Mouse (Mus musculus) heart, adult 9 months (tissue): Measurements from ENCODE around the gene Tspoap1.

Experiments
- DNase-seq, 2 experiments: peaks; one replicate each; pipeline ENCODE4 v3.0.0; 2022; ENCODE audit warnings: low spot score in 2 of 2

Tspoap1 gene

DNA sequence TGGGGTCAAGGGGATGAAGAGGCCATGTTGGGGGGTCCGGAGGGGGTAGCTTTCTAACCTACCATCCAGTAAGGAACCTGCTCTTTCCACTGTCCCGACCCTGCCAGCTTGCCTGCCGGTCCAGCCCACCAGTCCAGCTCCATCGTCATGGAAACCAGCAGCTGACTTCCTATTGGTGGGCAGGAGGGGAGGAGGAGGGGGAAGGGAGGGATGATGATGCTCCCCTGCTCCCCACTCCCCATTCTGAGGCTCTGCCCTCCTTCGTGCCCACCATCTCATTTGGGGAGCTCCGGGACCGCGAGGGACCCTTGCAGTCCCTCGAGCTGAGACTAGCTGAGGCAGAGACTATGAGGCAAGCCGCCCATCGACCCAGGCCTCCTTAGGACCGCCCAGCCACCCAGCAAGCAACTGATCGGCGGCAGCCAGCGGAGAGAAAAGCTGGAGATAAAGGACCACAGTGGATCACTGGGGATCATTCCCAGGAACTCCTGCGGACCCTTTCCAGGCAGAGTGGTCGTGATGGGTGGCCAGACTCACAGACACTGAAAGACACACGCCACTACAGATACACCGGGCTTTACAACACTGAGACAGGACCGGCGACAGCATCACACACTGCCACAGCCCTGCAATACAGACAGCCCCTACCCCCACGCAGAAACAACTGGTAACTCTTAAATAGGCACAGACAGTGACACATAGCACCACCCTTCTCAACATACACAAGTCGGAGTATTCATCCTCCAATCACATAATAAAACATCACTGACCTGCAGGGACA lies at the start of gene Tspoap1:
TSS of gene Tspoap1 (plus strand) at position 241 of the 781 bp plus-strand sequence.
- no peak for DNase-seq

GRCm38 (mm10) chr11:87712188-87712587 lies 48.2 kb upstream of the Tspoap1 start:
- no peak for DNase-seq

DNA sequence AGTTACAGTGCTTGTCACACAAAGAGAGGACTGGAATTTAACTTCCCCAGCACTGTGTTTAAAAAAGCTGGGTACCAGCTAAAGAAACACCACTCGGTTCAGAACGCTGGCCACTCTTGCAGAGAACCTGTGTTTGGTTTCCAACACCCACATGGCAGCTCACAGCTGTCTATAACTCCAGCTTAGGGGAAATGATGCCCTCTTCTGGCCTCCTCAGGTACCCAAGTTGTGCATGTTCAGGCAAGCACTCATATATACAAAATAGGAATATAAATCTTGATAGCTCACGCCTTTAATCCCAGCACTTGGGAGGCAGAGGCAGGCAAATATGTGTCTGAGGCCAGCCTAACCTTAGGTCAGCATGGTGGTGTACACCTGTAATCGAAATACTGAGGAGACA lies 44.3 kb upstream of the Tspoap1 start:
- no peak for DNase-seq

DNA sequence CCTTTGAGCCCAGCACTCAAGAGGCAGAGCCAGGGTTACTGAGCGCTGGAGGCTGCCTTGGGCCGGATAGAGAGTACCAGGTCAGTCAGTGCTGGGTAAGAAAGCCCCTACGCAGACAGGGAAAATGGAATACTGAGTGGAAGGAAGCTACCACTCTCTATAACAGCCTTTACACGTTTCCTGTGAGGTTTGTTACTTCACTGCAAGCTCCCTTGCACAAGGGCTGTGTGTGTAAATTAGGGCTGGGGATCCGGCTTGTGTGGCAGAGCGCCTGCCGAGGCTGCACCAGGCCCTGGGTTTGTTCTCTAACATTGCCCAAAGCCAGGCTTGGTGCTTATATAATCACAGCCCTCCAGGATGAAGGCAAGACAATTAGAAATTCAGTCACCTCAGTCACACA lies 40.8 kb upstream of the Tspoap1 start:
- no peak for DNase-seq

DNA sequence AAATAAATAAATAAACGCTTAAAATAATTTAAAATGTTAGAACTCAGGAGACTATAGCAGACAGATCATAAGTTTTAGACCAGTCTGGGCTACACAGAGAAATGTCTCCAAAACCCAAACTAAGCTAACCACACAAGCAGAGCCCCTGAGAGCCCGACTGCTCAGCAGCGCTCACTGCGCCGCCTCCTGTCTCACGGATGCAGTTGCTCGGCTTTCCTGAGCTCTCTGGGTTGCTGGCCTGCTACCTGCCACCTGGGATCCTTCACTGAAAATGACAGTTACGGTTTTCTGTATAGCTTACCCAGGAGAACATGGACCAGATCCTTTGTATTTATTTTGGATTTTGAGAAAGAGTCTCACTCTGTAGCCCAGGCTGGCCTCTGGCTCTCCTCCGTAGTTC lies 40.0 kb upstream of the Tspoap1 start:
- no peak for DNase-seq

DNA sequence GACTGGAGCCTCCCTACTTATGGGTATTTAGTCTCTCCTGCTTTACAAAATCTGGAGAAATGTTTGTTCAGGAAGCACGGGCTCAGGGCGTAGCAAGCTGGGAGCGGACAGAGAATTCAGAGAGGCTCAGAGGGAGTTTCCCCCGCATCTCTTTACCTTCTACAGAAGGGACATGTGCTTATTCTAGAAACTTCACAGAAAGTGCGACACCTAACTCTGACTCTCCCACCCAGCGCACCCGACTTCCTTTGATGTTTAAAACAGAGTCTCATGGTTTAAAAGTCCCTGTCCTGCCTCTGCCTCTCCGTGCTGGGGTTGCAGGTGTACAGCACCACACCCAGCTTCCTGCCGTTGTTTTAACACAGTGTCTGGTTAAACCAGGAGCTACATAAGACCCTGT lies 39.5 kb upstream of the Tspoap1 start:
- no peak for DNase-seq

- DNase-seq, result no peak
These were observed 38.2 kb upstream of the Tspoap1 start for GRCm38 (mm10) chr11:87722168-87722567.

GRCm38 (mm10) chr11:87722891-87723290 lies 37.5 kb upstream of the Tspoap1 start:
- DNase-seq, result no peak

- DNase-seq, result no peak
These were observed 34.8 kb upstream of the Tspoap1 start for GRCm38 (mm10) chr11:87725515-87725914.

- DNase-seq, result no peak
These were observed 34.3 kb upstream of the Tspoap1 start for GRCm38 (mm10) chr11:87725964-87726562.

DNA sequence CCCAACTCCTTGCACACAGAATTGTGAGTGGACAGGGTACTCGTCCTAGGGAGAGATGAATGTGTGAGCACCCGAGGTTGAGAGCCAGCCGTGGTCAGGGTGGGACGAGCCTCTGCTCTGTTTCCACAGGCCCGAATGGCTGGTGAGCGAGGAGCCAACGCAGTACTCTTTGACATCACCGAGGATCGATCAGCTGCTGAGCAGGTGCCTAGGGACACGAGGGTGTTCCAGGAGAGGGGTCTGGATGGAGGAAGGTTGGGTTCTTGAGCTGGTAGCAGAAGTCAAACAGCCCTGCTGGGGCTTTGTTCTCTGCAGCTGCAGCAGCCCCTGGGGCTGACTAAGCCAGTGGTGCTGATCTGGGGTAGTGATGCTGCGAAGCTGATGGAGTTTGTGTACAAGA lies 33.3 kb upstream of the Tspoap1 start:
- no peak for DNase-seq

DNA sequence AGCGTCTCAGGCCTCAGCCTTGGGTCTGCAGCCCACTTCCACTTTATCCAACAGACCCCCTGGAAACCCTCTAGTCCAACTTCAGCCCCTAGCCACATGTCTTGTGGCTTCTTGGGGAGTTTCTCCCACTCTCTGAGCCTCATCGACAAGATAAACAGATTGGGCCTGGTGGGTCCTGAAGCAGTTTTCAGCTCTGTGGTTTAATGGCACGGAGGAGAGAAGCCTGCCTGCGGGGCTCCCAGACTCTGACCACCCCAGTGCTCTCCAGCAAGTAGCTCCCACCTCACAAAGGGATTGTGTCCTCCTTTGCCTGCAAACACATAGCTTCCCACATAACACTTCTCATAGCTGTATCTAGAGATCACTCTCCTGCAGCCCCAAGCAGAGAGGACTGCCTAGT lies 32.9 kb upstream of the Tspoap1 start:
- no peak for DNase-seq

- DNase-seq, result no peak
These were observed 31.3 kb upstream of the Tspoap1 start for GRCm38 (mm10) chr11:87728850-87729592.

DNA sequence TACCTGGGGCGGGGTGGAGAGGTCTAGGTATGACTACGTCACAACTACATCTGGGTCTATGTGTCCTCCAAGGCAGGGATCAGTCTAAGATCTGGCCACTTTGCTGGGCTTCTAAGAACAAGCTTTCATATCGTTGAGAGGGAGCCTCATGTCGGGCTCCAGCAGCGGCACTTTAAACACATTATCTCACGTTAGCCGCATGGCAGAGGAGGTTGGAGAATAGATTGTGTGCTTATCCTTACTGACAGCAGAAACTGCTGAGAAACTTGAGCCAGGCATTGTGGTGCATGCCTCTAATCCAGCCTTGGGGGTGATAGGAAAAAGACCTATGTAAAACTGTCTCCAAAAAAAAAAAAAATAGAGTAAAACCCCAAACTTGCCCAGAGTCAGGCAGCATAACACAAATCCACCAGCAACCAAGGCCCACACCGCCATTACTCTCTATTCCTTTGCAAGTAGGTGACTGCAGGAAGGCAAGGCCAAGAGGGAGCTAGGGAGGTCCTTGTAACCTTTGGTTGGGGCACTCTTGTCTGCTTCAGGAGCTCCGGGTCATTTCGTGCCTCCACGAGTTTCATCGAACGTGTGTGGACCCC lies 30.7 kb upstream of the Tspoap1 start:
- DNase-seq, result no peak

DNA sequence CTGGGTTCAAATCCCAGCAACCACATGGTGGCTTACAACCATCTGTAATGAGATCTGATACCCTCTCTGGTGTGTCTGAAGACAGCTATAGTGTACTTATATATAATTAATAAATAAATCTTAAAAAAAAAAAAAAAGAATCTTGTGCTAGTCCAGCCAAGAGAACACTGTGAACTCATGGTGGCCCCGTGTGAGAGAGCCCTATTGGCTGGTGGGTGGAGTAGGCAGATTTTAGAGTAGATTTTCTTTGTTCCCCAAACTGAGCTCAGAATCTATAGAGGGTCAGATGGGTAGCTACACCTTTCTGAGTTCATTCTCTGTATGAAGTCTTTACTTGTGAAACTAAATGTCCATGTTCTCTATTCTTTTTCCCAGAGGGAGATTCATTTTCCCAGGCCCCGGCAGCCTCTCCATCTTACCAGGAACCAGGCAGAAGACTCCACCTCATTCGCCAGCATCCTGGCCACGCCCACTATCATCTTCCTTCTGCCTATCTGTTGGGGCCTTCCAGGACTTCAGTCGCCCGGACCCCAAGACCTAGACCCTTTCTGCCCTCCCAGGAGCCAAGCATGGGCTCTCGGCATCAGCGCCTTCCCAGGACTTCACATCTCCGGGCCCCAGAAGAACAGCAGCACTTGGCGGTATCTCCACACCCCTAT lies 29.6 kb upstream of the Tspoap1 start:
- DNase-seq, result no peak

GRCm38 (mm10) chr11:87734346-87734745 lies 26.0 kb upstream of the Tspoap1 start:
- DNase-seq, result no peak

DNA sequence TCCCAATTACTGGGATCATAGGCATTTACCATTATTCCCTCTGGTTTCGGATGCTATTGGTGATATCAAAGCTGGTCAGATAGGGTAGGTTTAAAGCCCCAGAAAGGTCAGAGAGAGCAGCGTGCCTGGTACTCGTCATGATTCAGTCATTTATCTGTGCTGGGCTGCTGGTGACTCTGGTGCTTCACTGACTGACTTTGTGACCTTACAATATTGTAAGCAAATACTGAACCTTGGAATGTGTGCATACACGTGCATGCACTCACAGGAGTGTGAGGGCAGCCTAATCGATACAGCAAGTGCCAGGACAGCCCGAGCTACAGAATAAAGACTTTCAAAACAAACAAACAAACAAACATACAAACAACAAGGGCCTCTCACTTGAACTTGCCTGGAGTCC lies 24.6 kb upstream of the Tspoap1 start:
- DNase-seq, result no peak

DNA sequence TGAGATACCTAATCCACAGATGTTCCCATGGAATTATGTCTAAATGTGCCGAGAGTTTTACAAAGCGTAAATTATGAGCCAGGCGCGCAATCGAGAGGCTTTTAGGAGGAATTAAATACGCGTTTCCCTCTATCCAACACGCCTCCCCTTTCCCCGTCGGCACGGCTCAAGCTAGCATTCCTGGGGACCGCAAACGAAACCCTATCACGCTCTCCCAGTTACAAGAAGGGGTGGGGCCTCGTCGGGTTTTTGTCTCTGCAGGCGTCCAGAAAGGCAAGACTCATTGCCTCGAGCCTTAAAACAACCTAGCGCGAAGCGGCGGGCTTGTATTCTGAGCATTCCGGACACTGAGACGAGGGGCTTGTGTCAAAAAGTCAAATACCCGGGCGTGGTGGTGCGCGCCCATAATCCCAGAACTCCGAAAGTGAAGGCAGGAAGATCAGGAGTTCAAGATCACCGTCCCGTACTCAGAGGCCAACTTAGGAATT lies 23.6 kb upstream of the Tspoap1 start:
- DNase-seq, result peak in 1 of 2 experiments; percentile 59

DNA sequence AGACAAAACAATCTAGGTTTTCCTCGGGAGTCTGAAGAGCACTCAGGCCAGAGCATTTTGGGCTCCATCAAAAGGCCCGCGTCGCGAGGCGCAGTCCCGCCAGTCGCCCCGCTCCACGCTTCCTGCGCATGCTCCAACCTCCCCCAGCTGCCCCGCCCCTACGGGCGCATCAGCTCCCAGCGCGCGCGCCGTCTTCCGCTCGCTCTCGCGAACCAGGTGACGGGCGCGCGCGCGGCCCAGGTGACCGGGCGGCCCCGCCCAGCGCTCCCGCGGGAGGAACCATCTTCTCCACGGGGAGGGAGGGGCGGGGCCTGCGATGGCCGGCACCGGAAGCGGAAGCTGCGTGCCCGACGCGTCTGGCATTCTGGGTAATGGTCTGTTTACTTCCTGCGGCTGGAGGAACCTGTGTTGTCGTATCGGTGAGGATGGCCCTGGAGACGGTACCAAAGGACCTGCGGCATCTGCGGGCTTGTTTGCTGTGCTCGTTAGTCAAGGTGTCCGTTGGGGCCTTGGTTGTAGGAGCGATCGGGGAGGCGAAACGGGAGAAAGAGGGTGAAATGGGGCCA lies 23.1 kb upstream of the Tspoap1 start, which contains the start of gene Supt4a:
TSS of gene Supt4a (plus strand) at position 378 of the 566 bp plus-strand sequence.
- DNase-seq, result peak; percentile 91 to 97

DNA sequence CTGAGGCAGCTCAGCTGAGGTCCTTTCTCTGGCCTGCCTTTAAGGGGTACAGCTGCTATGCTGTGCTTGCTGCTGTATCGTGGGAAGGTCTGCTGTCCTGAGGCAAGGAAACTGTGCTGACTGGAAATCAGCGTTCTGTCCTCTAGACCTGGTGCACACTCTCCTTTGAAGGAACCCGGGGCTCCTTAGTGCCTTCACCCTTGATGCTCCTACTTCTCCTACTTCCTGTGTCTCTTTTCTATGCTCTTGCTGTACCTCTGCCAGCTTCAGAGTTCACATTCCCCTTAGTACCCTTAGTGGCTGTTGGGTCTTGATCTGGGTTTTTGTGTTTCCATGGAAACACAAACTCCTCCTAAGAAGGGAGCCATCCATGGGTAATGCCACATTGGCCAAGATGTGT lies 16.6 kb upstream of the Tspoap1 start:
- no peak for DNase-seq

GRCm38 (mm10) chr11:87744964-87745363 lies 15.4 kb upstream of the Tspoap1 start:
- DNase-seq, result no peak
